Mouse (Mus musculus) 3T3-L1 (cell line): ENCODE results near the gene Cstf3.
"Not testable (repeated sequence)": the region's sequence is repeated elsewhere in the genome, so short reads cannot be mapped to it uniquely, and the experiment has no call there.

Experiments used
- DNase-seq: peaks from one replicate; pipeline ENCODE4 v3.0.0-alpha.2; 2015; ENCODE audit warnings: low read depth, low spot score

The Cstf3 gene

DNA sequence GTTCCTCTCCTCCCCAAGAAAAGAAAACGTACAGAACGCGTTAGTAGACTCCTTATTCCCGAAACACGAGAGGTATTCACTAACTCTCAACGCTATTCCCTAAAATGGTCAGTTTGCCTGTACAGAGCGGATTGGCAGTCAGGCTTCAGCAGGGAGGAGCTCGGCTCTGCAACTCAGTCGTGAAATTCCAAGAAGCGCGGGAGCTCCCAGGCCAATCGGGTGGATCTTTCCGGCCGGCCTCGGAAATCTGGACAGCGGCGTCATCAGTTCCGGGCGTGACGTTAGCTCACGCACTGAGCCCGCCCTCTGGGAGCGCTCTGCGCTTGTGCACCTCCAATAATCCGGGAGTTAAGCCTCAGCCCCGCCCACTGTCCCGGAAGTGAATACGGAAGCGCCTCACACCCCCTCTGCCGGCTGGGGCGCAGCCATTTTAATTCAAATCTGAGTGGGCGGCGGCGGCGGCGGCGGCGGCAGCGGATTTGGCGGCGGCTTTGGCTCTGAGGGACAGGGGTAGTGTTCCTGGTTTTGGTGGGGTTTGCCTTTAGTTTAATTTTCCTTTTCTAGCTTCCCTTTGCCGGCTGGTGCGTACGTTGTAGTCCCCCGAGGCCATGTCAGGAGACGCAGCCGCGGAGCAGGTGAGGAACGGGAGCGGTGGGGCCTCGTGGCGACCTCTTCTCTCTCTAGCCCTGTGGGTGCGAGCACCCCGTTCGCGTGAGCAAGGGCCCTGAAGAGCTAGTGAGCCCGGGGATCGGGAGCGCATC lies at the start of gene Cstf3:
Gene Cstf3 (plus strand): TSS at position 456 of the 761 bp plus-strand sequence.
- peak; percentile 100 for DNase-seq

GRCm38 (mm10) chr2:104556711-104557110 lies 33.6 kb upstream of the Cstf3 start:
- DNase-seq = not testable (repeated sequence)

DNA sequence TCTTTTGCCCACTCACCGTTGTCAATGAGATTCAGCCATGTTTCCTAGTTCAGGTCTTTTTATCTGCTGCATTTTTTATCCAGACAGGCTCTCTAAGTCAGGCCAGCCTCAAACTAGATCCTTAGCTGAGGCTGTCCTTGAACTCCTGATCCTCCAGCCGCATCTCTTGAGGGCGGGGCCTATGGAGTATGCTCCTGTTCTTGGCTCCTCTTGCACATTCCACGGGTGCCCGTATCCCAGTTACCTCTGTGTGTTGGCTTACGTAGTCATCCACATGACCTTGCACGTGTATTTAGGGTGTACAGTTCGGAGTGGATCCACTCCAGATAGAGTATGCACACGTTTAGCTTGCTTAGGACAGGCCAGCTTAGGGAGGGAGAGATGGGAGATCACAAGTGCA lies 32.6 kb upstream of the Cstf3 start:
- DNase-seq = no peak

DNA sequence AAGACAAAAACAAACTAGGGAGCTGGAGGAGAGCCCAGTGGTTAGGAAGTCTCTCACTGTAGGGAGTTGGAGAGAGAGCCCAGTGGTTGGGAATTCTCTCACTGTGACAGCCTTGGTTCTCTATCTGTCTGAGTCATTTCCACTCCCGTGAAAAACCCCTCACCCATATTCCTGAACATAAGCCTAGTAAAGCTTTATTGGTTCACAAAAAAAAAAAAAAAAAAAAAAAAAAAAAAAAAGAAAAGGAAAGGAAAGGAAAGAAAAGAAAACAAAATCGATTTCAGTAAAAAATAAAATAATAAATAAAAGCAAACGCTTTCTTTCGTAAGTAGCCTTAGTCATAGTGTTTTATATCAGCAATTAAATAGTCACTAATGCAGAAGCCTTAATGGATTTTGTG lies 32.0 kb upstream of the Cstf3 start:
- no peak for DNase-seq

DNA sequence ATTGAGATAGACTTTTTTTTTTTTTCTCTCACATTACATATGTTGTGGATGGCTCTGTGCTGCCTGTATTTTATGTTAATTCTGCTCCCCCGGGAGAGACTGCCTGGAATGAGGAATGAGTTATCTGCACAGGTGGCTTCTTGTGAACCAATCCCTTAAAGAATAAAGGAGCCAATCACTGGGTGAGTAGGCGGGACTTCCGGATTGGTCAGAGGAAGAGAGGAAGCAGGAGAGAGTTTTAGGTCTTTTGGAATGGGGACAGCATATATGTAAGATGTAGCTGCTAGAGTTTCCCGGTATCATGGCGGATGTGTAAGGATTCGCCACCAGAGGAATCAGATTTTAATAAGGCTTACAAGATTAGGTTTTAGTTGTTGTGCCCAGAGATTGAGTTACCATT lies 31.4 kb upstream of the Cstf3 start:
- peak; percentile 53 for DNase-seq

DNA sequence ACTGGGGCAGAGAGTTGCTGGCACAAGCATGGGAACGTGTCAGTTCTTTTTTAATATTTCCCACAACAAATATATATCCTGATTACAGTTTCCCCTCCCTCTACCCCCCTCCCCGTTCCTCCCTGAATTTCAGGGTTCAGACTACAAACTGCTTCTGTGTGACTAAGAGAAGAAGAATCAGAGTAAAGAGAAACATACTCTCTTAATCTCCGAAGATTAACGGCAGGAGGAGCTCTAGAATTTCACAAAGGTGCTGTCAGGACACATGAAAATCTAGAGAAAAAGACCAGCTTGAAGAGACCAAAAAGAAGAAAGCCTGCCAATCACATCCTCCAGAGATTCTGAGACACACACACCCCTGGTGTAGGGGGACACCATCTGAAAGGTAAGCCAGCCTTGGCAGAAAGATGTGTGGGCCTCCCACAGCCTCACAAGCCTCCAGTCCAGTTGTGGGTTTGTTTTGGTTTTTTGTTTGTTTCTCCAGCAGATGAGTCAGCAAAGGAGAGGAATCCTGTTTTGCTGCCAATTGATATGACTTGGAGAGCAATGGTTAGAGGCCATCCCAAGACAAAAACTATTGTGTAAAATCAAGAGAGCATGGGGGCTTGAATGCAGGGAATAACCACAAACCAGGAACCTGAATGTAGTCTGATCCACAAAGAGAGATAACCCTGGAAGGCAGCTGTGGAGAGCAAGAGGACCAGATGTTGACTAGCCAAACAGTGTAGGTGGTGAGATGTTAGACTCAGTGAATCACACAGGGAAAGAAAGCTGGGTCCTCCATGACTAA lies 30.5 kb upstream of the Cstf3 start:
- DNase-seq = peak; percentile 91

DNA sequence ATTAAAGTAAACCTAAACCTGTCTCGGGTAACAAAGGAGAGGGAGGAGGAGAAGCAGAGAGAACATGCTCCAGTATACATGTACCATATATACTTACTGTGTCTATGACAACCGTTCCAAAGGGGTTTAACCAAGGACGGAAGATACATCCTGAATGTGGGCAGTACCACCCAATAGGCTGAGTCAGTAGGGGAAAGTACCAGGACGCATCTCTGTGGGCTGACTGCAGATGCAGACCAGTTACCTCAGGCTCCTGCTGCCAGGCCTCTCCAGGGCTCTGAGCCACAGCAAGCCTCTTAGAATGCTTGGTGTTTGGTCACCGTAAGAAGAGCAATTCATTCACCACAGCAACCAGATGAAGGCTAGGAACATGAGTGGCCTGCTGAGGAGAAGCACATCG lies 28.9 kb upstream of the Cstf3 start:
- DNase-seq = no peak

DNA sequence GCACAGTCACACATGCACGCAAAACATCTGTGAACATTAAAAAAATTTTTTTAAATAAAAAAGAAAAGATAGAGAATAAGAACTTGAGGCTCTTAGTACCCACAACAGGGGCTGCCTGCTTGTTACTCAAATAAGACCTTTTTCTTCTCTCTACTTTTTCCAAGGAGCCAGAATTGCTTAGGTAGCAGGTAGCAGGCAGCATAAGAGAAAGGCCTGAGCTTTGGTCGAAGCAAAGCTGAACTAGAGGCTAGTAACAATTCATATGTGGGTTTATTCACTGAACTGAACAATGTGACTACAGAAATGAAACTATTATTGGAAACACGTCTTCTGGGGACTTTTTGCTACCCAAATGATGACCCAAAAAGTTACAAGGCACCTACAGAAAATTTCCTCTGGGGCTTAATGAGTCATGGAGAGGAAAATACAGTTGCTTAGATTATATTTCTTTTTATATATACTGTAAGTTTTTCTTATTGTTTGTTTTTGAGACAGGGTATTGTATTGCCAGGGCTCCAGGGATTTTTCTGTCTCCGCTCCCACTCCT lies 28.3 kb upstream of the Cstf3 start:
- DNase-seq = no peak

DNA sequence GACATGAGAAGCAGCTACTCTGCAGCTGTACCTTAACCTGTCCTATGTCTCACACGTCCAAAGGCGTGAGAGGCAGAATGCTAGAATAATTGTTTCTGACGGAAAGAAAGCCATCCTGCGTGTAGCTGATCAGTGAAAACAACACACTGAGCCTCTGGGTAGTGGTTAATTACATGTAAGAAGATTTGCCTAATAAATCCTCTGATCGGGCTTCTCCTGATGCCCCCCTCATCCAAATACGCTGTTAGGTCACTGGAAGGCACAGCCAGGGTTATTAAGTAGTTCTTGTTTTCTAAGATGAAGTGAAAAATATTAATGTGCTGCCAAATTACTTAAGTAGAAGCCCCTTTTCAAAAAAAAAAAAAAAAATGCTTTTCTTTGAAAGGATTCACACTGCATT lies 18.3 kb upstream of the Cstf3 start:
- DNase-seq = no peak

DNA sequence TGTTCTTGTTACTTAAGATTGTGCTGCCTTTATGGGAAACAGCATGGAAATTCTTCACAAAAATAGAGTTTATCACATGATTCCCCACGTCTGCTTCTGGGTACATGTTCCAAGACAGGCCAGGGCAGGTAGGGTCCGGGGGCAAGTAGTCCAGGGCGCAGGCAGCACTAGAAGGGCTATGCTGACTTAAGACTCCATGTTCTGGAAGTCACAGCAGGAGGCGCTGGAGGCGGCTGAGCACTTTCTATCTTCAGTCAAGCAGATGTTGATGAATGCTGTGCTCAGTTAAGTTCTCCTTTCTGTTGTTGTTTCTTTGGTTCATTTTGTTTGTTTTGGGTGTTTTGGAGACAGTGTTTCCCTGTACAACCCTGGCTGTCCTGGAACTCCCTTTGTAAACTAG lies 14.1 kb upstream of the Cstf3 start:
- DNase-seq = no peak

DNA sequence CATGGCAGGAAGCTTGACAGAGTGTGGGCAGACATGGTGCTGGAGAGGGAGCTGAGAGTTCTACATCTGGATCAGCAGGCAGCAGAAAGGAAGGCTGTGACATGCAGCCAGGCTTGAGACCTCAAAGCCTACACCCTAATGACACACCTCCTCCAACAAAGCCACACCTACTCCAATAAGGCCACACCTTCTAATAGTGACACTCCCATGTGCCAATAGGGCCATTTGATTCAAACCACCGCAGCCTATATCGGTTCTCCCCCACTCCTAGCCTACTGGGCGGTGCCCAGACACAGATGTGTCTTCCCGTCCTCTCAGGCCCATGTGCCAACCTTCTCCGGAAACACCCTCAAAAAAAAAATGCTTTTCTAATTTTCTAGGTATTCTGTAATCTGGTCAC lies 12.3 kb upstream of the Cstf3 start:
- DNase-seq = no peak

DNA sequence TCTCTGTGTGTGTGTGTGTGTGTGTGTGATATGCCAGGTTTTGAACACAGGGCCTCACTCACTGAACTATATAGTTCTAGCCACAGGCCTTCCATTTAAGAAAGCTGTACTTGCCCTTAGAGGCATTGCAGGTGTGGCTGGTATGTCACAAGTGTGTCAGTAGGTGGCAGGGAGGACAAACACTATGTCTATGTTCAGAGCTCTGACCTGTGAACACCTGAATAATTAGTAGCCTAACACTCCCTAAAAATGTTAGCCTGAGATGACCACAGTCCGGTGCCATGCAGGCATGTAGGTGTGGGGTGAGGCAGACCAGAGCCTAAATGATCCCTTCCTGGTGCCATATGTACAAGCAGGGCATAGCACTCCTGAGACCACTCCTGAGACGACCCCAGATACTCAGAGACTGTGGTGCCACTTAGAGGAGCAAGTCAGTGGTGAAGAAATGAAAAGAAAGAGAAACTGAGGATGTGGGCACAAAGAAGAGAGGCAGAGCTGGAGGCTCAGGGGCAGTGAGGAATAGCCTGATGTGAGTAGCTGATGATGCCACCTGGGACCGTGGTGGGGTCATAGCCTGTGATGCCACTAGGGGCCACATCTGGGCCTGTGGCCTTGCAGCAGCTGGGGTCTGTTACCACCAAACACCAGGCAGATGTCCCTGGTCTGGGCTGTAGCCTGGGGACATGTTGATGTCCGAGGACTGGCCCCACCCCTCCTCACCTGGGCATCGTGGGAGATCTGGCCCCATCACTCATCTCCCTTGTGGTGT lies 11.3 kb upstream of the Cstf3 start:
- no peak for DNase-seq

- DNase-seq = no peak
Observed at GRCm38 (mm10) chr2:104579784-104580446, 10.4 kb upstream of the Cstf3 start.

GRCm38 (mm10) chr2:104581281-104581879 lies 8.9 kb upstream of the Cstf3 start:
- no peak for DNase-seq

- DNase-seq = no peak
Observed at GRCm38 (mm10) chr2:104583032-104583431, 7.3 kb upstream of the Cstf3 start.

DNA sequence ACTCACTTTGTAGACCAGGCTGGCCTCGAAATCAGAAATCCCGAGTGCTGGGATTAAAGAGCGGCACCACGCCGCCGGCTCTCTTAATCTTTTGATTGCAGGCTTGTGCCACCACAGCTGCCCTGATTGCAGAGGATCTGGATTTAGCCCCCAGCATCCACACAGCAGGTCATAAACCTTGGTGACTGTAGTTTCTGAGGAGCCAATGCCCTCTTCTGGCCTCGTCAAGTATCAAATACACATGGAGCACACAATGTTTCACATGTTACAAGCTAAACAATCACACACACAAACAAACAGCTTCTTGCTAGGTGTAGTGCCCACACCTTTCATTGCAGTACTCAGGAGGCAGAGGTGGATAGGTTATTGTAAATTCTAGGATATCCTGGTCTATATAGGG lies 6.1 kb upstream of the Cstf3 start:
- peak; percentile 50 for DNase-seq

- DNase-seq = peak; percentile 66
Observed at GRCm38 (mm10) chr2:104585645-104586044, 4.7 kb upstream of the Cstf3 start.

DNA sequence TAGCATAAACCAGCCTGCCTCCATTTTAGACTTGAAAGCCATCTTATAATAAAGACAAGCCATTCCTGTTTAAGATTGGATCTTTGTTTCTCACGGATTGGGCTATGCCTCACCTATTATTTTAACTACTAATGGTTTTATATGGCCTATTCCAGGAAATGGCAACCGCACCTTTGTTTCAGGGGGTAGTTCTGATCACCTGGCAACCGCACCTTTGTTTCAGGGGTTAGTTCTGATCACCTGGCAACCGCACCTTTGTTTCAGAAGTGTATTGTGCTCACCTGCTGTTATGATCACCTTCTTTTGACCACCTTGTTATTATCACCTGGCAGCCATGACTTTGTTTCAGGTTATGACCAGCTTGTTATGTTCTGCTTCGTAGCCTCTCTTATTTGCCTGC lies 1.8 kb upstream of the Cstf3 start:
- DNase-seq = no peak

DNA sequence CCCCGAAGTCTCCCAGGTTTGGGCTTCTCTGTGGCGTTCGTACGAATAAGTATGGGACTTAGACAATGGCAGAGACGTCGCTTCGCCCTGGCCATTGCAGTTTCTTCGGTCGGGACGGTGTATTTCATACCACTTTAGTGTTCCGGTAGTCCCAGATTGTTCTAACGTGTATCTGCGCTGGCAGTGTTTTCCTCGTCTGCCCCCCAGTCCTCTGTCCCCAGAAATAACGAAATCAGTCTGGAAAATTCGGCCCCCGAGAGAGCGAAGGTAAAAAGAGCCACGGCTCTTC lies 450 bp downstream of the Cstf3 start:
- DNase-seq = no peak

DNA sequence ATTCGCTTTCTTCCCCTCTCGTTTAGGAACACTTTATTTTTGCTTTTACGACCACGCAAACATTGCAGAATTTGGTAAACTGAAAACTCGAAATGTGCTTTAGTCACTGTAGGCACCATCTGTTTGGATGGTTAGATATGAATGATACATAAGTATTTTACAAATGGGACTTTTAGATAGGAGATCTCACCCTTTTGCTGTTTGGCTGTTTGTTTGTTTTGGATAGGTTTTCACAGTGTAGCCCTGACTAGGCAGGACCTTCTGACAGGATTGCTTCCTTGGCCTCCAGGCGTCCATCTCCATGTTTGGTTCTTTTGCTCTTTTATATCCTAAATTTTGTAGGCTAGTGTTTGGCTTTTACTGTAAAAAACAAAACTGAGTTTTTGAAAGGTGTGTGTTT lies 818 bp downstream of the Cstf3 start:
- peak; percentile 61 for DNase-seq

- DNase-seq = no peak
Observed at GRCm38 (mm10) chr2:104595063-104595462, 4.7 kb downstream of the Cstf3 start.
